Mouse (Mus musculus) small intestine, adult 2 months (tissue): ENCODE results near the gene Foxm1. TPM values are rescaled to one million over a fixed set of nuclear protein-coding genes. Genes with fewer than 3 reads are reported as not detected.
A peak's percentile ranks its signal among the peaks of the same experiment; 100 is the strongest.

Experiments
- H3K27ac ChIP-seq: fragments of 200-500 bp; 2 replicates; pipeline ENCODE4 v1.5.1; 2012; ENCODE audit warnings: low read depth, low read length, control low read depth, inconsistent platforms; ENCODE audit not compliant: insufficient read depth
- H3K27me3 ChIP-seq: fragments of 200-500 bp; 2 replicates; pipeline ENCODE4 v1.6.1; 2012; ENCODE audit warnings: mild to moderate bottlenecking, moderate library complexity, low read length, inconsistent platforms; ENCODE audit not compliant: control insufficient read depth, insufficient read depth
- H3K36me3 ChIP-seq: fragments of 200-500 bp; 2 replicates; pipeline ENCODE4 v1.6.1; 2012; ENCODE audit warnings: mild to moderate bottlenecking, low read length, control low read depth, inconsistent platforms; ENCODE audit not compliant: control insufficient read depth, insufficient read depth
- H3K4me1 ChIP-seq: fragments of 200-500 bp; 2 replicates; pipeline ENCODE4 v1.6.1; 2012; ENCODE audit warnings: low read length, inconsistent platforms, mixed read lengths; ENCODE audit not compliant: control insufficient read depth, insufficient read depth, insufficient read length
- H3K4me3 ChIP-seq: fragments of 200-500 bp; 2 replicates; pipeline ENCODE4 v1.5.1; 2012; ENCODE audit warnings: low read depth, mild to moderate bottlenecking, control low read depth, inconsistent platforms, low read length, moderate library complexity
- CTCF ChIP-seq: fragments of 200-500 bp; IDR thresholded peaks from 2 replicates; pipeline ENCODE4 v1.5.1; 2012; ENCODE audit warnings: low read depth, mild to moderate bottlenecking, control low read depth, inconsistent platforms, low read length, moderate library complexity, mixed read lengths; ENCODE audit not compliant: insufficient replicate concordance, insufficient read length; ENCODE audit errors: extremely low read depth
- POLR2A ChIP-seq: fragments of 200-500 bp; IDR thresholded peaks from 2 replicates; pipeline ENCODE4 v1.6.1; 2012; ENCODE audit warnings: low read depth, mild to moderate bottlenecking, control low read depth, inconsistent platforms, low read length, moderate library complexity
- WGBS: fragments of 180-500 bp; shearing (Covaris S2); methylation state at CpG from one replicate; pipeline ENCODE4 v1.1.7; 2018; 5-methylcytosine and 5-hydroxymethylcytosine counted together
- polyA plus RNA-seq: library from polyadenylated mRNA; depleted of rRNA; stranded (reverse); fragments of >200 nt; gene quantifications from 2 replicates; pipeline ENCODE4 v1.2.3, GENCODE M21; 2012

Gene Foxm1
- polyA plus RNA-seq, 1 experiment, result 11.3 TPM

DNA sequence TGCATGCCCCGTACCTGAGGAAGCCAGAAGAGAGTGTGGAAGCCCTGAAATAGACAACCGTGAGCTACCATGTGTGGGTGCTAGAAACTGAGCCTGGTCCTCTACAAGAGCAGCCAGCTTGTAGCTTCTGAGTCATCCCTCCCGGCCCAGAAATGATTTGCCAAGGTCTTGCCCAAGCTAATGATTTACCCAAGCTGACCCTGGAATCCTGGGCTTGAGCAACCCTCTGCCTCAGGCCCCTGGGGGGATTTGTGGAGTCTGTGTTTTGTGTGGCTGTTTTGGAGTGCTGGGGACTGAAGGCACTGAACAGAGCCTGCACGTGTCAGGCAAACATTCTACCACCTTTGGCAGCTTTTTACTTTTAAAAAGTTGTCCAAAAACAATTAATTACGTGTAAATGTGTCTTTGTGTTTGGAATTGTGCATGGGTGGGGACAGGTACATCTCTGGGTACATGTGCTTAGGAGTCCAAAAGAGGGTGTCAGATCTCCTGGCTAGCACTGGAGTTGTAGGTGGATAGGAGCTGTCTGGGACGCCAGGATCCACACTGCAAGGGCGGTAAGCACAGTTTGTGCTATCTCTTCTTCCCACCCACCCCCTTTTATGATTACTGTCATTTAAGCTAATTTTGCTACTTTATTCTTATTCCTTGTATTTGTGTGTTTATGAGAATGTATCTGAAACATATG, 35.0 kb downstream of the Foxm1 start:
- Histone ChIP-seq H3K36me3 (no peaks in the 10 kb centered on the region), H3K27me3 (no peaks in the 10 kb centered on the region; the same call in 1 of the 2 replicates), H3K27ac (no peak overlapping the region), H3K4me3 (no peak overlapping the region), H3K4me1 (peaks cover 4% of the 10 kb centered on the region; the same call in 1 of the 2 replicates)
- 59% methylated on average over 7 of the region's 7 CpGs for WGBS
- TF ChIP-seq POLR2A (no peak), CTCF (no peak)

DNA sequence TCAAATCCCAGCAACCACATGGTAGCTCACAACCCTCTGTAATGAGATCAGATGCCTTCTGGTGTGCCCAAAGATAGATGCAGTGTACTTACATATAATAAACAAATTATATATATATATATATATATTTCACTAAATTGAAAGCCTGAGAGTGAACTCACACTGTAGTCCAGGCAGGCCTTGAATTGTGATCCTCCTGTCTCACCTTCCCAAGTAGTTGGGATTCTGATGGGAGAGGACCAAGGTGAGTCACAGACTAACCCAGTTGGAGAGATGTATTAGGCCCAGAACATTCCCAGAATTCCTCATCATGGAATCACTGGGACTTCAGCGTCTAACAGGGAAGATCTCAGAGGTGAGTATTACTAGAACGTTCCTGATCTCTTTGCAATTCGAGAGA, 36.2 kb downstream of the Foxm1 start, which contains the start of gene Nrip2:
Nrip2 (plus strand) TSS at position 301 of the 400 bp plus-strand sequence.
- Histone ChIP-seq H3K4me1 (peaks cover 4% of the 10 kb centered on the region; the same call in 1 of the 2 replicates), H3K36me3 (no peaks in the 10 kb centered on the region), H3K4me3 (peak within 1 kb of the TSS; percentile 40), H3K27ac (no peak within 1 kb of the TSS), H3K27me3 (no peaks in the 10 kb centered on the region; the same call in 1 of the 2 replicates)
- WGBS, result 73% methylated on average over 3 of the region's 3 CpGs
- no peak for TF ChIP-seq POLR2A
- TF ChIP-seq CTCF, result no peak

DNA sequence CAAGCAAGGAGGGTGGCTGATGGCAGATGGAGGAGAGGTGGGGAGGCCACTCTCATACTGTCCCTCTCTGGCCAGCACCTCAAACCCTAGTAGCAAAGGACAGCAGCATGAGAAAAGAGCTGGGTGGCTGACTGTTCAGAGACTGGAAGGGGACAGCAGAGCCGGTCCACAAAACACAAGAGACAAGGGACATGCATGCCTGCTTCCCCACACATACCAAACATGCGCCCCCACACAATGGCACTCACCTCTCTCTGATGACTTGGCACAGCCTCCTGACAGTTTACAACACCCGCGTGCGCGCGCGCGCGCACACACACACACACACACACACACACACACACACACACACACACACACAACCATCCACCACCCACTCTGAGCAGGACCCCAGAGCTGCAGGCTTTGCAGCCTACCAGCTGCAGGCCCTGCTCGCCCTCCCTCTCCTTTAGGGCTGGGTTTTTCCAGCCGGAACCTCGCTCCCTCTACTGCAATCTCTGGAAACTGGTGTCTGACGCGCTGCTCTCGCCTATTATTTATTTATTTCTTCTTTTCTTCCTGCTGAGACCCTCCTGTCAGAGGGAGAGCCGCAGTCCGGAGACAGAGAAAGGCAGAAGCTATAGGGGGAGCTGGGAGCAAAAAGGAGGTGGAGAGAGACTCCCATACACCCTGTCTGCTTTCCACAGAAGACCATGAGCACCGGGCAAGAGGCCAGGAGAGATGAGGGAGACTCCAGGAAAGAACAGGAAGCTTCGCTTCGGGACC, 36.8 kb downstream of the Foxm1 start:
- peaks cover 4% of the 10 kb centered on the region; the same call in 1 of the 2 replicates for H3K4me1 ChIP-seq
- 26% methylated on average over 21 of the region's 21 CpGs for WGBS
- H3K36me3 ChIP-seq, result no peaks in the 10 kb centered on the region
- no peaks in the 10 kb centered on the region; the same call in 1 of the 2 replicates for H3K27me3 ChIP-seq
- TF ChIP-seq POLR2A (no peak), CTCF (no peak)
- H3K4me3 ChIP-seq, result peak overlapping the region; percentile 40
- H3K27ac ChIP-seq, result no peak overlapping the region

DNA sequence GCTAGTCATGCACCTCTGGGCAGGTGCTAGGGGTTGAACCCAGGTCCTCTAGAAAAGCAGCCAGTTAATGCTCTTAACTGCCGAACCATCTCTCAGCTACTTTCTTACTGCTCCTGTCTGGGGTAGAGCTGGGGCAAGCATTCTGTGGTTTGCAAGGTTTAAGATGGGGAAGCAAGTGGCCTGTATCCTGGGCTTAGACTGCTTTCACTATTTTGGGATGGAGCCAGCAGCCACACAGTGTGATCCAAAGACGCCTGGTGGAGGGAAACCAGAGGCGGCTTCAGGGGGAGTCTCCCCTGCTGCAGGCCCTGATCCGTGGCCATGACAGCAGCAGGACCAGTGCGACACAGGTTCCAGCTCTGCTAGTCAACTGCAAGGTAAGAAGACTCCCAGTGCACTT, 41.9 kb downstream of the Foxm1 start:
- 51% methylated on average over 5 of the region's 5 CpGs for WGBS
- Histone ChIP-seq H3K27me3 (no peaks in the 10 kb centered on the region), H3K36me3 (peaks cover 13% of the 10 kb centered on the region), H3K4me1 (no peaks in the 10 kb centered on the region), H3K27ac (no peak overlapping the region), H3K4me3 (no peak overlapping the region)
- no peak for TF ChIP-seq CTCF
- TF ChIP-seq POLR2A, result no peak

DNA sequence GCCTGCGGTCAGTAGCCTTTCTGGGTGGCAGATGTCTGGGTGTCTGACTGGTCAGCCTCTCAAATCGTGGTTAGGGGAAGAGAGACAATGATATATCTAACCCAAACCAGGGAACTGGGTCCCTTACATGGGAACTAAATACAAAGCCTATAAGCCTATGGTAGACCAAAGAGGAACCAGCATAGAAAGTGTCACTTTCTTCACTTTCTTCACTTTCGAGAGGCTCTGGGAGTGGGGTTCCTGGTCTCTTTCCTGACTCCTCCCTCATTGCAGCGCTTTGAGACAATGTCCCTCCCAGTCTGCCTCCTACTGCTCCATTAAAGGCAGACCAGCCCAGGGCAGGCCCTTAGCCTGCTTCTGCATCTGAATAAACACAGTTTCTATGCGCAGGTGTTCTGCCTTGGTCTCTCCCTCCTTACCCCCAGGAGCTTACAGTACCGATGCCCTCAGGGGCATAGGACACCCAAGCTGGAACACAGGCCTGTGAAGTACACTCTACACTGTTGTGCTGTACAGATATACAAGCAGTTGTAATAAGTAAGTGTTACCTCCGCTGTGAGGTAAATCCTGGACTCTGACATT, 45.9 kb downstream of the Foxm1 start:
- Histone ChIP-seq H3K36me3 (peaks cover 31% of the 10 kb centered on the region), H3K4me3 (no peak overlapping the region), H3K27me3 (no peaks in the 10 kb centered on the region), H3K27ac (no peak overlapping the region), H3K4me1 (no peaks in the 10 kb centered on the region)
- 87% methylated on average over 7 of the region's 7 CpGs for WGBS
- TF ChIP-seq POLR2A (no peak), CTCF (no peak)

DNA sequence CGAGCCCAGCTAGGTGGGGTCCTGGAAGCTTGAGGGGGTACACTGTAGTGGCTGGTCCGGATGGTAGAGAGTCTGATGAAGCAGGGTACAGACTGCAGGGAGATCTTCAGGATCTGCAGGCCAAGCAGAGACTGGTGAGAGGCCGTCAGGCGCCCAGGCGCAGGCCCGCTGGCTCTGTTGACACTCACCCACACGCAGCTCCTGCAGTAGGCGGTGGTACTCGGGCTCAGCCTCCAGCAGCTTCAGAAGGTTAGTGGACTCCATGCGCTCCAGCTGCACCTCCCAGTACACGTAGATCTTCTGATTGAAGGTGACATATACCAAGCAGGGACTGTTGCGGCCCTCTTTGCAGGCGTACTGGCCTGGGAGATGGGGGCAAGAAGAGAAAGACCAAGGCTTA, 47.5 kb downstream of the Foxm1 start:
- Histone ChIP-seq H3K4me1 (no peaks in the 10 kb centered on the region), H3K36me3 (peaks cover 31% of the 10 kb centered on the region), H3K27me3 (no peaks in the 10 kb centered on the region), H3K27ac (no peak overlapping the region), H3K4me3 (no peak overlapping the region)
- no peak for TF ChIP-seq POLR2A
- no peak for TF ChIP-seq CTCF
- 98% methylated on average over 13 of the region's 13 CpGs for WGBS

DNA sequence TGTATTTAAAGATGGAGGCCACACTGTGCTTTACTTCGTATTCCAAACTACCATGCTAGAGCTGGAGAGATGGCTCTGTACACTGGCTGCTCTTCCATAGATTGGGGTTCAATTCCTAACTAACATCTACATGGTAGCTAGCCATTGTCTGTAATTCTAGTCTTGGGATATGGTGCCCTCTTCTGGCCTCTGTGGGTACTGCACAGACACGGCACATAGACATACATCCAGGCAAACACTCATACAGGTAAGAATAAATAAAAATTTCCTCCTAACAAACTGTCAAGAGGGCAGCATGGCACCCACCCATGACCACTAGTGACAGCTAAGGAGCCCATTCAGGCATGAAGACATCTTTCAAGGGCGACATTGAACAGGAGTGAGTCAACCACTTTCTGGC, 48.3 kb downstream of the Foxm1 start:
- Histone ChIP-seq H3K36me3 (peaks cover 33% of the 10 kb centered on the region), H3K4me3 (no peak overlapping the region), H3K27me3 (no peaks in the 10 kb centered on the region), H3K27ac (no peak overlapping the region), H3K4me1 (no peaks in the 10 kb centered on the region)
- 15% methylated on average over 3 of the region's 3 CpGs for WGBS
- TF ChIP-seq CTCF (peak; percentile 49; the same call in 1 of the 2 replicates), POLR2A (no peak)
